Mouse (Mus musculus): ENCODE data around the gene Gm10401. TPM values are rescaled to one million over a fixed set of nuclear protein-coding genes. Genes with fewer than 3 reads are reported as not detected.
A peak's percentile ranks its signal among the peaks of the same experiment; 100 is the strongest.

The Gm10401 gene
- polyA plus RNA-seq, 1 experiment from 2014 or later: 25.1 TPM

GRCm38 (mm10) chr5:115070457-115070856 lies 27.6 kb downstream of the Gm10401 start:
- Histone ChIP-seq H3K9me3 (ENCODE audit: control insufficient read depth, low read length) (no peaks in the 10 kb centered on the region), H3K4me2 (0 out of 2 replicates have a peak overlapping the region, but pooled peaks have one; percentile 20), H3K4me1 (replicated peaks; ENCODE audit: control insufficient read depth, insufficient read depth, low read length) (peaks cover 83% of the 10 kb centered on the region), H3K27me3 (replicated peaks; ENCODE audit: control insufficient read depth, insufficient read depth, low read length) (no peaks in the 10 kb centered on the region), H3K27ac (ENCODE audit: low read depth, low read length) (peak overlapping the region; percentile 99), H3K4me3 (ENCODE audit: low read depth, low read length) (no peak overlapping the region), H3K36me3 (ENCODE audit: control insufficient read depth, insufficient read depth, low read length) (peaks cover 2% of the 10 kb centered on the region; the same call in 1 of the 2 replicates), H3K9ac (ENCODE audit: low read depth, low read length) (peak overlapping the region; percentile 6; the same call in 1 of the 2 replicates)
- no peak for DNase-seq (ENCODE audit: low spot score)
- ATAC-seq (replicated peaks; ENCODE audit: low FRiP score): no peak; the same call in 1 of the 2 replicates
- 86% methylated on average over 2 of the region's 2 CpGs for WGBS

GRCm38 (mm10) chr5:115069611-115070010 lies 28.5 kb downstream of the Gm10401 start:
- Histone ChIP-seq H3K9ac (ENCODE audit: low read depth, low read length) (no peak overlapping the region), H3K27me3 (replicated peaks; ENCODE audit: control insufficient read depth, insufficient read depth, low read length) (no peaks in the 10 kb centered on the region), H3K4me3 (ENCODE audit: low read depth, low read length) (no peak overlapping the region), H3K4me2 (peak overlapping the region; percentile 49; the same call in 1 of the 2 replicates), H3K27ac (ENCODE audit: low read depth, low read length) (peak overlapping the region; percentile 99), H3K9me3 (ENCODE audit: control insufficient read depth, low read length) (no peaks in the 10 kb centered on the region), H3K4me1 (replicated peaks; ENCODE audit: control insufficient read depth, insufficient read depth, low read length) (peaks cover 80% of the 10 kb centered on the region), H3K36me3 (ENCODE audit: control insufficient read depth, insufficient read depth, low read length) (no peaks in the 10 kb centered on the region)
- WGBS: 71% methylated on average over 3 of the region's 3 CpGs
- ATAC-seq (replicated peaks; ENCODE audit: low FRiP score) (no peak), DNase-seq (ENCODE audit: low spot score) (no peak)

GRCm38 (mm10) chr5:115068671-115069421 lies 29.2 kb downstream of the Gm10401 start:
- DNase-seq (ENCODE audit: low spot score) (no peak), ATAC-seq (replicated peaks; ENCODE audit: low FRiP score) (peak; percentile 68)
- Histone ChIP-seq H3K4me1 (replicated peaks; ENCODE audit: control insufficient read depth, insufficient read depth, low read length) (peaks cover 73% of the 10 kb centered on the region), H3K4me2 (peak overlapping the region; percentile 49), H3K36me3 (ENCODE audit: control insufficient read depth, insufficient read depth, low read length) (no peaks in the 10 kb centered on the region), H3K27me3 (replicated peaks; ENCODE audit: control insufficient read depth, insufficient read depth, low read length) (no peaks in the 10 kb centered on the region), H3K9ac (ENCODE audit: low read depth, low read length) (peak overlapping the region; percentile 51; the same call in 1 of the 2 replicates), H3K27ac (ENCODE audit: low read depth, low read length) (peak overlapping the region; percentile 99), H3K9me3 (ENCODE audit: control insufficient read depth, low read length) (no peaks in the 10 kb centered on the region), H3K4me3 (ENCODE audit: low read depth, low read length) (no peak overlapping the region)
- 46% methylated on average over 11 of the region's 11 CpGs for WGBS

- Histone ChIP-seq H3K27me3 (replicated peaks; ENCODE audit: control insufficient read depth, insufficient read depth, low read length) (no peaks in the 10 kb centered on the region), H3K27ac (ENCODE audit: low read depth, low read length) (no peak overlapping the region), H3K4me3 (ENCODE audit: low read depth, low read length) (no peak overlapping the region), H3K36me3 (ENCODE audit: control insufficient read depth, insufficient read depth, low read length) (peaks cover 4% of the 10 kb centered on the region; the same call in 1 of the 2 replicates), H3K4me1 (replicated peaks; ENCODE audit: control insufficient read depth, insufficient read depth, low read length) (peaks cover 57% of the 10 kb centered on the region), H3K9ac (ENCODE audit: low read depth, low read length) (no peak overlapping the region), H3K9me3 (ENCODE audit: control insufficient read depth, low read length) (no peaks in the 10 kb centered on the region), H3K4me2 (no peak overlapping the region)
- 50% methylated on average over 4 of the region's 4 CpGs for WGBS
- ATAC-seq (replicated peaks; ENCODE audit: low FRiP score): no peak
- no peak for DNase-seq (ENCODE audit: low spot score)
Measured at GRCm38 (mm10) chr5:115066245-115066644, 31.9 kb downstream of the Gm10401 start.

GRCm38 (mm10) chr5:115063391-115063790 lies 34.7 kb downstream of the Gm10401 start:
- Histone ChIP-seq H3K27ac (ENCODE audit: low read depth, low read length) (no peak overlapping the region), H3K9me3 (ENCODE audit: control insufficient read depth, low read length) (no peaks in the 10 kb centered on the region), H3K4me2 (no peak overlapping the region), H3K4me3 (ENCODE audit: low read depth, low read length) (no peak overlapping the region), H3K27me3 (replicated peaks; ENCODE audit: control insufficient read depth, insufficient read depth, low read length) (no peaks in the 10 kb centered on the region), H3K4me1 (replicated peaks; ENCODE audit: control insufficient read depth, insufficient read depth, low read length) (peaks cover 62% of the 10 kb centered on the region), H3K9ac (ENCODE audit: low read depth, low read length) (no peak overlapping the region), H3K36me3 (ENCODE audit: control insufficient read depth, insufficient read depth, low read length) (peaks cover 4% of the 10 kb centered on the region; the same call in 1 of the 2 replicates)
- no peak for ATAC-seq (replicated peaks; ENCODE audit: low FRiP score)
- no peak for DNase-seq (ENCODE audit: low spot score)
- WGBS: 89% methylated on average over 7 of the region's 7 CpGs

- Histone ChIP-seq H3K4me3 (ENCODE audit: low read depth, low read length) (no peak overlapping the region), H3K9me3 (ENCODE audit: control insufficient read depth, low read length) (no peaks in the 10 kb centered on the region), H3K9ac (ENCODE audit: low read depth, low read length) (no peak overlapping the region), H3K4me2 (no peak overlapping the region), H3K27me3 (replicated peaks; ENCODE audit: control insufficient read depth, insufficient read depth, low read length) (no peaks in the 10 kb centered on the region), H3K27ac (ENCODE audit: low read depth, low read length) (no peak overlapping the region), H3K36me3 (ENCODE audit: control insufficient read depth, insufficient read depth, low read length) (peaks cover 4% of the 10 kb centered on the region; the same call in 1 of the 2 replicates), H3K4me1 (replicated peaks; ENCODE audit: control insufficient read depth, insufficient read depth, low read length) (peaks cover 61% of the 10 kb centered on the region)
- no peak for ATAC-seq (replicated peaks; ENCODE audit: low FRiP score)
- WGBS: 63% methylated on average over 1 of the region's 1 CpGs
- no peak for DNase-seq (ENCODE audit: low spot score)
Measured at GRCm38 (mm10) chr5:115062566-115062965, 35.5 kb downstream of the Gm10401 start.

GRCm38 (mm10) chr5:115060977-115061376 lies 37.1 kb downstream of the Gm10401 start:
- Histone ChIP-seq H3K27ac (ENCODE audit: low read depth, low read length) (peak overlapping the region; percentile 16; the same call in 1 of the 2 replicates), H3K27me3 (replicated peaks; ENCODE audit: control insufficient read depth, insufficient read depth, low read length) (no peaks in the 10 kb centered on the region), H3K4me3 (ENCODE audit: low read depth, low read length) (no peak overlapping the region), H3K4me1 (replicated peaks; ENCODE audit: control insufficient read depth, insufficient read depth, low read length) (peaks cover 65% of the 10 kb centered on the region), H3K36me3 (ENCODE audit: control insufficient read depth, insufficient read depth, low read length) (peaks cover 4% of the 10 kb centered on the region; the same call in 1 of the 2 replicates), H3K9ac (ENCODE audit: low read depth, low read length) (no peak overlapping the region), H3K4me2 (no peak overlapping the region), H3K9me3 (ENCODE audit: control insufficient read depth, low read length) (no peaks in the 10 kb centered on the region)
- 64% methylated on average over 3 of the region's 3 CpGs for WGBS
- DNase-seq (ENCODE audit: low spot score): no peak
- ATAC-seq (replicated peaks; ENCODE audit: low FRiP score): no peak

- no peak overlapping the region for H3K4me3 ChIP-seq (ENCODE audit: low read depth, low read length)
- WGBS: 78% methylated on average over 8 of the region's 8 CpGs
- peaks cover 4% of the 10 kb centered on the region; the same call in 1 of the 2 replicates for H3K36me3 ChIP-seq (ENCODE audit: control insufficient read depth, insufficient read depth, low read length)
- ATAC-seq (replicated peaks; ENCODE audit: low FRiP score): no peak
- H3K9me3 ChIP-seq (ENCODE audit: control insufficient read depth, low read length): no peaks in the 10 kb centered on the region
- DNase-seq (ENCODE audit: low spot score): no peak
- no peak overlapping the region for H3K9ac ChIP-seq (ENCODE audit: low read depth, low read length)
- H3K4me1 ChIP-seq (replicated peaks; ENCODE audit: control insufficient read depth, insufficient read depth, low read length): peaks cover 66% of the 10 kb centered on the region
- no peak overlapping the region for H3K27ac ChIP-seq (ENCODE audit: low read depth, low read length)
- H3K27me3 ChIP-seq (replicated peaks; ENCODE audit: control insufficient read depth, insufficient read depth, low read length): no peaks in the 10 kb centered on the region
- no peak overlapping the region for H3K4me2 ChIP-seq
Measured at GRCm38 (mm10) chr5:115060067-115060695, 37.9 kb downstream of the Gm10401 start.

Data from liver, embryonic 11.5 days (tissue).